Mouse (Mus musculus) hindbrain, embryonic 16.5 days (tissue): ENCODE measurements at regions not wholly inside any gene's neighbourhood (a gene's known extent, or its start where the extent isn't known, plus 50 kb on each side); places are given as distances from the start of the nearest gene placed in this dataset.

Source experiments
- ATAC-seq: fragments of 200-750 bp; cut with Nextera tagmentation; 2 replicates; pipeline ENCODE4 v1.8.0; 2017; ENCODE audit warnings: moderate TSS enrichment, moderate library complexity
- H3K27ac ChIP-seq: fragments of 300-500 bp; sonication (generic); 2 replicates; pipeline ENCODE4 v1.5.1; 2014; ENCODE audit warnings: low read depth, mild to moderate bottlenecking, control low read depth, low read length, moderate library complexity
- H3K27me3 ChIP-seq: fragments of 300-500 bp; sonication (generic); replicated peaks from 2 replicates; pipeline ENCODE4 v1.6.1; 2014; ENCODE audit warnings: low read length; ENCODE audit not compliant: control insufficient read depth, insufficient read depth
- H3K36me3 ChIP-seq: fragments of 300-500 bp; sonication (generic); 2 replicates; pipeline ENCODE4 v1.6.1; 2014; ENCODE audit warnings: mild to moderate bottlenecking, low read length, moderate library complexity, mixed read lengths; ENCODE audit not compliant: control insufficient read depth, insufficient read depth
- H3K4me1 ChIP-seq: fragments of 300-500 bp; sonication (generic); 2 replicates; pipeline ENCODE4 v1.6.1; 2014; ENCODE audit warnings: low read depth, low read length; ENCODE audit not compliant: control insufficient read depth, insufficient read depth
- H3K4me2 ChIP-seq: fragments of 300-500 bp; sonication (generic); 2 replicates; pipeline ENCODE4 v1.6.1; 2014; ENCODE audit warnings: mild to moderate bottlenecking, low read length, control low read depth, moderate library complexity
- H3K4me3 ChIP-seq: fragments of 300-500 bp; sonication (generic); 2 replicates; pipeline ENCODE4 v1.5.1; 2014; ENCODE audit warnings: mild to moderate bottlenecking, low read length, control low read depth, moderate library complexity
- H3K9ac ChIP-seq: fragments of 300-500 bp; sonication (generic); 2 replicates; pipeline ENCODE4 v1.6.1; 2014; ENCODE audit warnings: low read depth, mild to moderate bottlenecking, control low read depth, low read length, moderate library complexity
- H3K9me3 ChIP-seq: fragments of 300-500 bp; sonication (generic); 2 replicates; pipeline ENCODE4 v1.6.1; 2014; ENCODE audit warnings: mild to moderate bottlenecking, low read length, moderate library complexity; ENCODE audit not compliant: control insufficient read depth
- WGBS: fragments of 180-500 bp; shearing (Covaris S2); extraction: QIAGEN DNeasy Blood & Tissue Kit; methylation state at CpG from one replicate; pipeline ENCODE4 v1.1.7; 2014; 5-methylcytosine and 5-hydroxymethylcytosine counted together

DNA sequence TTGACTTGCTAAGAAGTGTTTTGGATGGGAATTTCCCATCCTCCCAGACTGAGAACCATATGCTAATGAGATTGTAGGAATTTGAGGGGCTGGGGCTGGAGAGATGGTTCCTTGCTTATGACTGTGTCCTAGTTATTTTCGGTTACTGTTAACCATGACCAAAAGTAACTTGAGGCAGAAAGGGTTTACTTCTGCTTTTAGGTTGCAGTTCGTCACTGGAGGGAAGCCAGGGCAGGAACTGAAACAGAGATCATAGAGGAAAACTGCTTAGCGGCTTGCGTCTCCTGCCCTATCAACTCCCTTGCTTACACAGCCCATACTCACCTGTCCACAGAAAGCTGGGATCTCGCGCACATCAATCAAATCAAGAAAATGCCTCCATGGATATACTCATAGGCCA lies 475.8 kb upstream of the Gcfc2 start:
- H3K36me3 ChIP-seq: no peaks in the 10 kb centered on the region
- H3K27ac ChIP-seq: no peak overlapping the region
- H3K9me3 ChIP-seq: no peaks in the 10 kb centered on the region
- no peaks in the 10 kb centered on the region for H3K4me1 ChIP-seq
- no peaks in the 10 kb centered on the region; the same call in 1 of the 2 replicates for H3K27me3 ChIP-seq
- ATAC-seq: no peak
- 88% methylated on average over 6 of the region's 6 CpGs for WGBS
- H3K4me3 ChIP-seq: no peak overlapping the region
- no peak overlapping the region for H3K9ac ChIP-seq
- no peak overlapping the region for H3K4me2 ChIP-seq

DNA sequence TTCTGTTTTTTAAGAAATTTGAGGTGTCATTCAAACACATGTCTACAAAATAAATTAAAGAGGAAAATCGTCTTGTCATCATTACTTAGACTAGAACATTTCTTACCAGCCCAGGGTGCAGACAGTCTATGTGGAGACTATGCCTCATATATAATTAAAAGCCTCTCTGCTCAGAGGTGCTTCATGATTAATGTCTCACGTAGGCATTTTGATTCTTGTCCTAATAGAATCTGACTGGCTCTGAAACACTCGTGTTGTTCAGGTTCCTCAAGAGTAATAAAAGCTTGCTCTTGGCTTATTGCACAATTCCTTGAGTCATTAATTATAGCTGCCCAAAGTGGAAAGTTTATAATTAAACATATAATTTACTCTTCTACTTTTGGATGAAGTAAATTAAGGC lies 475.1 kb upstream of the Gcfc2 start:
- Histone ChIP-seq H3K9ac (no peak overlapping the region), H3K36me3 (no peaks in the 10 kb centered on the region), H3K27ac (no peak overlapping the region), H3K4me1 (no peaks in the 10 kb centered on the region), H3K4me3 (no peak overlapping the region), H3K27me3 (no peaks in the 10 kb centered on the region; the same call in 1 of the 2 replicates), H3K4me2 (no peak overlapping the region), H3K9me3 (no peaks in the 10 kb centered on the region)
- peak; percentile 81 for ATAC-seq
- WGBS: 60% methylated on average over 3 of the region's 3 CpGs

DNA sequence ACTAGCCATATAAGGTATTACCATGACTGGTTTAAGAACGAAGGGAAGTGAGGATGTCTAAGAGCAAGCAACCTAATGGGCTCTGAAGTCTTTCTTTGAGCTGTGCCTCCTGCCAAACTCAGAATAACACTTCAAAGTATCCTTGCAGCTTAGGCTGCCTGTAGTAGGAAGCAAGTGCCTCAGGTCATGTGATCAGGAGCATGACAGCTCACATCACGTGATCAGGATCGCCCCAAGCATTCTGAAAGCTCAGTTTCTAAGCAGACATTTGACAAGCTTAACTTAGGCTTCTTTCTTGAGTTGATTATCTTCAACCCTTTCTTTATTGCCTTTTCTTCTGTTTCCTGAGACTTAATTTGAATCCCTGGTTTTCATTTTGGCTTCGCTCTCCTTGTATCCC lies 462.4 kb upstream of the Gcfc2 start:
- 76% methylated on average over 4 of the region's 4 CpGs for WGBS
- Histone ChIP-seq H3K9me3 (no peaks in the 10 kb centered on the region), H3K4me3 (no peak overlapping the region), H3K27me3 (no peaks in the 10 kb centered on the region), H3K4me2 (no peak overlapping the region), H3K9ac (no peak overlapping the region), H3K4me1 (no peaks in the 10 kb centered on the region), H3K36me3 (no peaks in the 10 kb centered on the region), H3K27ac (no peak overlapping the region)
- ATAC-seq: no peak

DNA sequence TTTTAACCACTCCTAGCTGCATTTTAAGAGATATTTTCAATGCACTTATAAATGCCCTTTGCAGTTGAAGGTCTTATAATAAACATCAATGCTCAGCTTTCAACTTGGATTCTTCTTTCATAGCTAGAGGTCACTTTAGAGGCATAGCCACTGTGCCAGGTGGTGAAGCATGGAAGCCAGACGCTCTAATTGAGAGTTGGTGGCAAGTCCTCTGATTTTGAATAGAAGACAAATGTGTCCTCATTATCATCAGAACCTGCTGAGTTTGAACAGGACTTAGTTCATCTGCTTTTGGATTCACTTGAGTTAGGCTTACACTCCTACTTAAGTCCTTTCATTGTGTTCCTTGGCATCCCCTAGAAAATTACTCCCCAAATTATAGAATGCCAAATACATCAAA lies 459.0 kb upstream of the Gcfc2 start:
- no peak overlapping the region for H3K4me3 ChIP-seq
- 73% methylated on average over 1 of the region's 1 CpGs for WGBS
- no peak overlapping the region for H3K9ac ChIP-seq
- no peaks in the 10 kb centered on the region for H3K9me3 ChIP-seq
- no peaks in the 10 kb centered on the region for H3K27me3 ChIP-seq
- no peaks in the 10 kb centered on the region for H3K36me3 ChIP-seq
- no peaks in the 10 kb centered on the region for H3K4me1 ChIP-seq
- ATAC-seq: no peak
- no peak overlapping the region for H3K27ac ChIP-seq
- H3K4me2 ChIP-seq: no peak overlapping the region

DNA sequence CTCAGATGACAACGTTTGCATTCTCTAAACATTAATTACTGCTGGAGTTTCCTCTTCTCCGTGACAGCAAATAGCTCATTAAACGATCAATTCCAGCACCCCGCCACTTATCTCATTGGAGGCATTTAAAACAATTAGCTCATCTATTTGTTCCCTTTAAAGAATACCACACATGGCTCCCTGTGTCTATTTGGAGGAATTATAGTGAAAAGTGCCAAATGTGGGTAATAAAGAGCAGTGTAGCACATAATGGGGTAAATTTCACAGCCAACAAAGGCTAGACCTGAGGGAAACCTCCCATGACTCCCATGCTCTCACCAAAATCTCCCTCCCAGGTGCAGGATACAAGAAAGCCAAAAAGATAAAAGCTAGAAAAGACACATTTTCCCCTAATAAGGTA lies 456.9 kb upstream of the Gcfc2 start:
- no peaks in the 10 kb centered on the region for H3K36me3 ChIP-seq
- H3K27ac ChIP-seq: no peak overlapping the region
- no peak overlapping the region for H3K9ac ChIP-seq
- H3K4me3 ChIP-seq: no peak overlapping the region
- H3K27me3 ChIP-seq: no peaks in the 10 kb centered on the region
- no peaks in the 10 kb centered on the region for H3K9me3 ChIP-seq
- ATAC-seq: no peak
- 33% methylated on average over 4 of the region's 4 CpGs for WGBS
- no peak overlapping the region for H3K4me2 ChIP-seq
- no peaks in the 10 kb centered on the region for H3K4me1 ChIP-seq

DNA sequence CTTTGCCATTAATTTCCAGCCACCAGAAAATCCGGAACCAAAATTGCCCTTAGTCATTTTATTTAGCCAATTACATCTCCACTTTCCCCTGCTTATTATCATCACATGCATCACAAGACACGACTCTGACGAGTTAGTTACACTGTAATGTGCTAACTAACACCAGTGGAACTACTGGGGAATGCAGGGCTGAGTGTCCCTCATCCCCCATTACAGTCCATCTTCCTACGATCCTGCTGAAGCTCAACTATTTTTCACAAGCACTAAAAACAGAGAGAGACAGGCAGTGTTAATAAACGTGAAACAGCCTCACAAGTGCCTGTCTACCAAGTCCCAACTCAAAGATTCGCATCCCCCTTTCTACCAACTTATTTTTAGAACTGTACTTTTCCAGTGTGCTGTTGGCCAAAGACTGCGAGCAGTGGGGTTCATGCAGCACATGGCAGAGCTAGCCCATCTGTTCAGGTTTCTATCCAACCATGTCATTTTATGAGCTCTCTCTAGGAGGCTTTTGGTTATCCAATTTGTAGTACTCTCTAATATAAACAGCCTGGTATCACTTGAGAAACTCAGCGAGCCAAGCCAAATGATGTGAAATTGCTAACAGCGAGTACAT lies 452.0 kb upstream of the Gcfc2 start:
- H3K27me3 ChIP-seq: no peaks in the 10 kb centered on the region
- WGBS: 64% methylated on average over 9 of the region's 9 CpGs
- no peak overlapping the region for H3K9ac ChIP-seq
- H3K36me3 ChIP-seq: no peaks in the 10 kb centered on the region
- H3K9me3 ChIP-seq: no peaks in the 10 kb centered on the region
- H3K4me3 ChIP-seq: no peak overlapping the region
- peak; percentile 92 for ATAC-seq
- no peaks in the 10 kb centered on the region for H3K4me1 ChIP-seq
- no peak overlapping the region for H3K27ac ChIP-seq
- H3K4me2 ChIP-seq: no peak overlapping the region

DNA sequence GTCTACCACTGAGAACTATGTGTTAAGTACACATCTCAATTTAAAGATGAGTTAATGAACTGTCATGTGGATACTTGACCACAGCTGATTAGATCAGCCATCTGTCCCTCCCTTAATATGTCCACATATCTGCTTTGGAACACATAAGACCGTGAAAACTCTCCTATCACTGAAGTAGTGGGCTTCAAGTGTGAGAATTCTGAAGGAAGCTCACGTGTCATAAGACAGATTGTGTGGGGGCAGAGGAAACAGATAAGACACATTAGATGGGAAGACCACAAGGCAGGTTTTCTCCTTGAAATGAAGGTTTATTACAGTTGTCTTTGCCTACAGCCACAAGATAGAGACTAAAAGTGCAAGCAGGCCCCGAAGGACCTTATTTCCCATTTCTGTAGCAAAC lies 451.0 kb upstream of the Gcfc2 start:
- ATAC-seq: peak; percentile 42; the same call in 1 of the 2 replicates
- H3K27me3 ChIP-seq: no peaks in the 10 kb centered on the region
- H3K4me3 ChIP-seq: no peak overlapping the region
- no peaks in the 10 kb centered on the region for H3K36me3 ChIP-seq
- no peaks in the 10 kb centered on the region for H3K4me1 ChIP-seq
- no peaks in the 10 kb centered on the region for H3K9me3 ChIP-seq
- 73% methylated on average over 3 of the region's 3 CpGs for WGBS
- no peak overlapping the region for H3K27ac ChIP-seq
- no peak overlapping the region for H3K4me2 ChIP-seq
- no peak overlapping the region for H3K9ac ChIP-seq

DNA sequence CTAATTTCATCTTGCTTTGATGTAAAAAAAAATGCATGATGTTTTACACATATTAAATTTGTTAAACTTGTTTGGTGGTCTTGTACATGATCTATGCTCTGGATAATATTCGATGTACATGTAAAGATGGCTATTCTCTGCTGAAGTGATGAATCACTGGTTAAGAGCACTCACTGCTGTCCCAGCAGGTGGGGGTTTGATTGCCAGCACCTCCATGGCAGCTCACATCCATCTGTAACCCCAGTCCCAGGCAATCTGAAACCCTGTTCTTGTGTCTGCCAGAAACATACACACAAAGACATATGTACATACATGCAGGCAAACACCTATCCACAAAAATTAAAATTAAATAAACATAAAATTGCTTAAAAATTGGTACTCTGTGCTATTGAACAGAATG lies 448.7 kb upstream of the Gcfc2 start:
- Histone ChIP-seq H3K4me3 (no peak overlapping the region), H3K27me3 (no peaks in the 10 kb centered on the region), H3K4me2 (no peak overlapping the region), H3K9me3 (no peaks in the 10 kb centered on the region), H3K4me1 (no peaks in the 10 kb centered on the region), H3K27ac (no peak overlapping the region), H3K9ac (no peak overlapping the region), H3K36me3 (no peaks in the 10 kb centered on the region)
- WGBS: 79% methylated on average over 1 of the region's 1 CpGs
- ATAC-seq: no peak

DNA sequence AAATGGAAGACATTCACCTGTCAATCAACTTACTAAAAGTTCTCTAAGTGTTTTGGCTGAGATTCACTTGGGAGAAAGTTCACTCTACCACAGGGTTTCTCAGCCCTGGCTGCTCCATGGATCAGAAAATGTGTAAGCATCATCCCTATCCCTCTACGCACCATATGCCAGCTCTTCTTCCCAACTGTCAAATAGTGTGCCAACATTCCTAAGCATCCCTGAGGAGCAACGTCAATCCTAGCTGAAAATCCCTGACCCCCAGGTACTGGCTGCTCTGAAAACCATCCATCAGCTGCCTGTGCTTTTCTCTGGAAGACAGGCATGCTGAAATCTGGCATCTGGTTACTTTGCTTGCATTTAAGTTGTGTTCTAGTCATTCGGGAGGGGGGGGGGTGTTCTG lies 436.5 kb upstream of the Gcfc2 start:
- peak; percentile 67; the same call in 1 of the 2 replicates for ATAC-seq
- 52% methylated on average over 3 of the region's 3 CpGs for WGBS

DNA sequence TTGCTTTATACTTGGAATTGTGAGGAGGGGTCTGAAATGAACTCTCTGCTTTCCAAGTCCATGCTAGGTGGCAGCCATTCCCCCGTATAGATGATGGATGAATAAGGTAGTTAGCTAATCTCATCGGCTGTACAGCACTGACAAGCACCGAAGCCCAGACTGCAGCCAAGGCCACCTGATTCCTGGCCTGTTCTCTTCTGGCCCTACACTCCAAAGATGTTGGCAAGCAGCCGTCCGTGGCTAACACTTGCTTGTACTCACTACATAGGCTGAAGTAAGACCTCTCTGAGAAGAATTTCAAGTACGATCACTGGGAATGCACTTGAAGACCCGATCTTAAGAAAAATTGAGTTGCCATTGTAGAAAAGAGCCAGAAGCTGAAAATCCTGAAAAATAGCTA lies 427.2 kb upstream of the Gcfc2 start:
- WGBS: 90% methylated on average over 7 of the region's 7 CpGs
- H3K9ac ChIP-seq: no peak overlapping the region
- no peak overlapping the region for H3K4me2 ChIP-seq
- no peaks in the 10 kb centered on the region for H3K9me3 ChIP-seq
- no peak overlapping the region for H3K27ac ChIP-seq
- H3K36me3 ChIP-seq: no peaks in the 10 kb centered on the region
- H3K4me1 ChIP-seq: no peaks in the 10 kb centered on the region
- no peak overlapping the region for H3K4me3 ChIP-seq
- ATAC-seq: no peak
- H3K27me3 ChIP-seq: no peaks in the 10 kb centered on the region

More for the DNA sequence above, 436.5 kb upstream of the Gcfc2 start:
- no peak overlapping the region for H3K4me2 ChIP-seq
- H3K27ac ChIP-seq: no peak overlapping the region
- H3K9me3 ChIP-seq: no peaks in the 10 kb centered on the region
- H3K36me3 ChIP-seq: no peaks in the 10 kb centered on the region
- H3K4me1 ChIP-seq: no peaks in the 10 kb centered on the region
- H3K4me3 ChIP-seq: no peak overlapping the region
- no peak overlapping the region for H3K9ac ChIP-seq
- no peaks in the 10 kb centered on the region for H3K27me3 ChIP-seq
